Mouse (Mus musculus): Measurements from ENCODE around the gene Oser1.

DNA sequence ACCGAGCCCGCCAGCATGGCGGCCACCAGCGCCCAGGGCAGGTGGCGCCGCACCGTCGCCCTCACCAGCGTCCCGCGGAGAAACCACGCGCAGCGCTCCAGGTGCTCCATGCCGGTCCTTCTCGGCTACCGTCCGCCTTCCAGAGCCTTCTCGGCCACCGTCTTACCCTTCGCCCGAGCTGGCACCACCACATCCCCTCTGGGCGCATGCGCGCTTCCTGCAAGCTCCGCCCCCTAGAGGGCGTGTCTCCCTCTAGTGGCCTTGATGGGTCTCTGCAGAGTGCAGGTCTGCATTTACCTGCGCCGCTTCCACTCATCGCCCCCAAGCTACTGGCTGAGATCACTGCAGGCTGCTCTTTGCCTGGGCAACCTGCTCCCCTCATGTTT lies 48.0 kb upstream of the Oser1 start, which contains the start of gene Fitm2:
- TF ChIP-seq GATA1 (IDR thresholded peaks at IDR 0.05; ENCODE audit: borderline replicate concordance, low read length): no peak
- no peak for TF ChIP-seq FLI1 (IDR thresholded peaks at IDR 0.05; ENCODE audit: low read length)

Data from megakaryocyte, embryonic 14.5 days (primary cell).